Mouse (Mus musculus): ENCODE results near the gene Arsg. TPM values are rescaled to one million over a fixed set of nuclear protein-coding genes. Genes with fewer than 3 reads are reported as not detected.
"Not testable (repeated sequence)": the region's sequence is repeated elsewhere in the genome, so short reads cannot be mapped to it uniquely, and the experiment has no call there.

Gene Arsg
- total RNA-seq, 4 experiments from 2014 or later = 14.1 to 22.3 (median 19.7) TPM

DNA sequence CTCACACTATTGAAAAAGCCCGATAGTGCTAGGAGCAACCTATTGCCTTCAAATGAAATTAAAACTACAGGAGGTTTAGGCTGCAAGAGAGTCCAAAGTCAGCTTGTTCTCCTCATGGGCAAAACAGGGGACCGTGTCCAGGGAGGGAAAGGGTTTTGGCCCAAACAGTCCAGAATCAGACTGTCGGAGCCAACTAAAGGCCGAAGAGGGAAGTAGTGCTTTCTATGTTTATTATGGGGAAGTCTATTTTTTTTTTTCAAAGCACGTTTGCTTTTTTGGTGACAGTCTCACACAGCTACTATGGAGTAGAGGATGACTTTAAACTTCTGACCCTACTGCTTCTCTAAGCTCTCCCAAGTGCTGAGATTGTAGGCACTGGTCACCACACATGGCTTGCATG, 5.0 kb upstream of the Arsg start:
- DNase-seq (ENCODE audit: low spot score in 2 of 2) = no peak

DNA sequence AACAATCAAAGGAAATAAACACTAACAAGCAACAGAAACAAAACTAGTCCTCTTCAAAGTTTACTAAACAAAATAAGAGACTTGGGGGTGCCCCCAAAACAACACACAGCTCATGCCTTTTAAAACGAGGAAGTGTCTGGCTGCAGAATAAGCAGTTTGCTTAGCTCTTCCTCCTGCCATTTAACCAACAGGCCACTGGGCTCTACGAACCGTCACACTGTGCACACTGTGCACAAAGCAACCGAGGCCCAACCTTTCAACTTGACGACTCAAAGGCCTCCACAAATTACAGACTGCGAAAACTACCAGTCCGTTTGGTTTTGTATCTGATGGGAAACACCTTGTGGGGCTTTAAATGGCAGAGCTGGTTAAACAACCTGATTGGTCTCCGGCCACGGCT, 3.0 kb upstream of the Arsg start:
- no peak for DNase-seq (ENCODE audit: low spot score in 2 of 2)

DNA sequence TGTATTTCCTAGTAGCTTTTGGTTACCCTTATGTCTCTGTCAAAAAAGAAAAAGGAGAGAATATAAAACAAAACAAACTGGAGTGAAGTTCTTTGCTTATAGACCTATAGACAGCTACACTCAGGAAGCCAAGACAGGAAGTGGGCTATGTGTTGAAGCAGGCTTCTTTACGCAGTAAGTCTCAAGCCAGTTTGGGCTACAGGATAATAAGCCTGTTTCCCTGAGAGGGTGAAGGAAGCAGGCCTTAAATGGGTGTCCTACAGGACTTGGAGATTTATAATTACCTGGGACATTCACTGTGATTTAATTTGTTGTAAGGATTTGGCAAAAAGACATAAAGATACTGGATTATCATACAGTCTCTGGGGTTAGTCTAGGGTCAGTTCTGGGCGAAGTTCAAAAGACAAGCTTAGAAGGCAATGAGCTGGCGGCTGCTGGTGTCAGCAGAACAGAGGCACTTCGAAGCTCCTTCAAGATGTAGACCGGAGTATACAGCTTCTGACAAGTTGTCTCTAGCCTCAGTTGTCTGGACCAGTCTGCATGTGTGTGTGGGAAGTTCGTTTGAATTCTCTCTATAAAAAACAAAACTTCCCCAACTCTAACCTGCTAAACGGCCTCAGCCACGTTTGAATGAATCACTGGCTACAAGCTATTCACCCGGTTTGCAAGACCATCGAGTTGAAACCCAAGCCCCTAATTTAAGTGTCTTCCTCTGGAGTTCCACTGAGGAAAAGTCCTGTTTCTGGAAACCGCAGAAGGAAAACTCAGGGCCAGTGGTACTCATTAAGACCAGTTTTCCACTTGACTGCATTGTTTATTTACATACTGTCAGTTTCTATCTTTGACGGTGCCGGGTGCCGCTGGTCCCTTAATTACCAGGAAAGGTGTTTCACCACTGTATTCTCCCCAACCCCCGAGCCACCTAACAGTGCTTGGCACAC, 2.0 kb upstream of the Arsg start:
- no peak for DNase-seq (ENCODE audit: low spot score in 2 of 2)

DNA sequence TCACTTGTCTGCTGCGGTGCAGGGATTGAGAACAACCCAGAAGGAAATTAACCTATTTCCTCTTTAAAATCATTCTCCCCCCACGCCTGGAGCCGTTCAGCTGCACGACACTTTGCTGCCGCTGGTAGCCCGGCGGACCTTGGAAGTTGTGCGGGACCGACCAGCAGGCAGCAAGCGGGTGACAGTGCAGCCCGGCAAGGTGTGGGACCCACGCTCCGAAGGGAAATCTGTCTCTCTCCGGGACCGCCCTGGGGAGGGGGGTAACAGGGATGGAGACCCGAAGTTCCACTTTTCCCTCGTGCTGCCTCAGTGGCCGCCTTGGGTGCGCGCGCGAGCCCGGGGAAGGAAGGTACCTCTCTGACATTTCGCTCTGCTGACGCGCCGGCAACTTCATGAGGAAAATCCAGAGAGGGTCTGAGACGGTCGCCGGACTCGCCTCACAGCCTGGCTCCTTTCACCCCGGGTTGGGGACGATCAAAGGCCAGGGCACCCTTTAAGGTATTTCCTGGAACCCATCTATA, 943 bp upstream of the Arsg start:
- no peak for DNase-seq (ENCODE audit: low spot score in 2 of 2)

DNA sequence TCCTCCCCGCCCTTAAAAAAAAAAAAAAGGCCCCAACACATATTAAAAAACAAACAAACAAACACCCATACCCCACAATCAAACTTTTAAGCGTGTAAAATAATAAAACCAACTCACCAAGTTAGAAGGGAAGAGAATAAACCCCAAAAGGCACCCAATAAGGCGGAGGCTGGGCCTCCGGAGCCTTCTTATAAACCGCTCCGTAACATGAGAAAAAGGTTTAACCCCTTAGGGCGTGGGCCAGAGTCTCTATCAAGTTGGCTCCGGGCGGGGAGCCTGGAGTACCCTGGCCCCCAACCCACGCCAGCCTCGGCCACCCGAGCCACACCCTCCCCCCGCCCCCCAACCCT, 378 bp upstream of the Arsg start:
- DNase-seq (ENCODE audit: low spot score in 2 of 2) = no peak

DNA sequence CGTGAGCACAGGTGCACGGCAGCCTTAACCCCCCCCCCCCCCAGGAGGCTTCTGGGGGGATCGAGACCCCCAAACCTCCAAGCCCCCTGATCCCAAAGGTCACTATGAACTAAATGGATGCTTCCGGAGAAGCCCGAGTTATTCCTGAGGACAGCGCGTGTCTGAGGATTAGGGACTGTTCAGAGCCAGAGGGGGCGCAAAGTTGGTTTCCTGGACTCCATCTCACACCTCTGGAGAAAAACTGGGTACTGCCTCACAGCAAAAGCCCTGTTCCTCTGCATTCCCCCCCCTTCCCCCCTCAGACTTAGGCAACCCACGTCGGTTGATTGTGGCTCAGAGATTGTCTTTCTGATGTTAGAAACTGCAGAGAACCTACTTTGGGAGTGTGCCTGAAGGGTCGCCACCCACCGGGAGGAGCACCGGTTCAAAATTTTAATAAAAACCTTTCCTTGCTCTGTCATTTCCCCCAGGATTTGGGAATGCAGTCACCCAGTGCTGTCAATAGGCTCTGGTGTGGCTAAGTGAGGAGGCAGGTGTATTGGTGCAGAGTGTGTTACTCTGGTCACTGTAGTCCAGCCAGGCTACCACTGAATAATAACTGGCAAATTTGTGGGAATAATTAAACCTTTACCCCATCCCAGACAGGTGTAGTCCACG, 1.0 kb downstream of the Arsg start:
- no peak for DNase-seq (ENCODE audit: low spot score in 2 of 2)

DNA sequence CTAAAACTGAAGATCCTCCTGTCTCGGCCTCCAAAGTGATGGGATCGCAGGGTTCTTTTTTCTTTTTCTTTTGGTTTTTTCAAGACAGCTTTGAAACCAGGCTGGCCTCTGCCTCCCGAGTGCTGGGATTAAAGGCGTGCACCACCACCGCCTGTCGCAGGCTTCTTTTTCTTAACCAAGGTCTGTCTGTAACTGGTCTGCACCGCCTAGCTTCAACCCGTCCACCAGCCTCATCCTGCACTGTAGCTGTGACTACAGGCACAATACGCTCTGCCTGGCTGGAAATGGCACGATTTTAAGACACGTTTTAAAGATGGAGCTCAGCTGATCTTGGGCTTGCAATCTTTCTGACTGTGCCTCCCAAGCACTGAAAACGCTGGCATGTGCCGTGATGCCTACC, 1.7 kb downstream of the Arsg start:
- no peak for DNase-seq (ENCODE audit: low spot score in 2 of 2)

DNA sequence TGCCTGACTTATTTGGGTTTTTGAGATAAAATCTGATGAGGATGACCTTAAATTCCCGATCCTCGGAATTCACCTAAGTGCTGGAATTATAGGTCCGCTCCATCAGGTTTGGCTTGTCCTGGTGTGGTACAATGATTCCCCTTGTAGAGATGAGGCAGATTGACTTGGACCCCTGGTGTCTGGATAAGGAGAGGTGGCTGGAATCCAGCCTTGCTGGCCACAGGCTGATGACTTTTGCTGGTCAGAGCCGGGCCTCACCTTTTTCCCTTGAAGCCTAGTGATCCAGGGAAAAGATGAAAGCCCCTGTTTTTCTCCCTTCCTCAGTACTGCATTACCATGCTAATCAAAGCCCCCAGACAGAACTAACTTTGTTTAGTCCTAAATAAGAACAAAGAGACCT, 2.5 kb downstream of the Arsg start:
- no peak for DNase-seq (ENCODE audit: low spot score in 2 of 2)

DNA sequence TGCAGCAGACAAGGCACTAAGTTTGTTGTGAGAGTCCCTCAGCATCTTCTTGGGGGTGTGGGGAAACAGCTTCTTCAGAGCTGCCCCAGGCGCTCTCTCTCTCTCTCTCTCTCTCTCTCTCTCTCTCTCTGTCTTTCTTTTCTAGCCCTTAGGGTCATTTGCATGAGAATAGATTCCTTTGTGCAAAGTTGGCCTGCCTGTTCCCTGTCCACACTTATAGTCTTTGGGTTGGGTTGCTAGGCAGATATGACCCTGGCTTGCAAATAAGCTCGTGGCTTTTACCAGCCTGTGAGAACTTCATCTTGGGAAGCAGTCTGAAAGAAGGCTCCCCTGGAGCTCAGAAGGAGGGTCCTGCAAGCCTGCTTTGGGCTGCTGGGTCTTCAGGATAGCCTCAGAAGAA, 3.1 kb downstream of the Arsg start:
- no peak for DNase-seq (ENCODE audit: low spot score in 2 of 2)

DNA sequence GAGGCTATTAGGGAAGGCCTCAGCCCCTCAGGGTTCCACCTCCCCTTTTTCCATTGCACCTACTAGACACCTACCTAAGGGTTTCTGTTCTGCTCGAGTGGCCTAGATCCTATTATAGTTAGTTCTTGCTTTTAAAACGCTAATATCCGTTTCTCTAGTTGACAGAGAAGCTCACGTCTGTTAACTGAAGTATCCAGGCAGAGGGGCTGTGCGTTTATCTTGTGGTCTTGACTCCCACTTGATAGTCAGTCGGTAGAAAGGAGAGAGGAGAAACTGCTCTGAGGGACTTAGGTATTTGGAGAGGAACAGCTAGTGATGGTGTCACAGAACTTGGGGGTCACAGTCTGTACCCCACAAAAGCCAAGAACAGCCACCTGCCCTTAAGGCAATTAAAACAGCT, 3.5 kb downstream of the Arsg start:
- no peak for DNase-seq (ENCODE audit: low spot score in 2 of 2)

DNA sequence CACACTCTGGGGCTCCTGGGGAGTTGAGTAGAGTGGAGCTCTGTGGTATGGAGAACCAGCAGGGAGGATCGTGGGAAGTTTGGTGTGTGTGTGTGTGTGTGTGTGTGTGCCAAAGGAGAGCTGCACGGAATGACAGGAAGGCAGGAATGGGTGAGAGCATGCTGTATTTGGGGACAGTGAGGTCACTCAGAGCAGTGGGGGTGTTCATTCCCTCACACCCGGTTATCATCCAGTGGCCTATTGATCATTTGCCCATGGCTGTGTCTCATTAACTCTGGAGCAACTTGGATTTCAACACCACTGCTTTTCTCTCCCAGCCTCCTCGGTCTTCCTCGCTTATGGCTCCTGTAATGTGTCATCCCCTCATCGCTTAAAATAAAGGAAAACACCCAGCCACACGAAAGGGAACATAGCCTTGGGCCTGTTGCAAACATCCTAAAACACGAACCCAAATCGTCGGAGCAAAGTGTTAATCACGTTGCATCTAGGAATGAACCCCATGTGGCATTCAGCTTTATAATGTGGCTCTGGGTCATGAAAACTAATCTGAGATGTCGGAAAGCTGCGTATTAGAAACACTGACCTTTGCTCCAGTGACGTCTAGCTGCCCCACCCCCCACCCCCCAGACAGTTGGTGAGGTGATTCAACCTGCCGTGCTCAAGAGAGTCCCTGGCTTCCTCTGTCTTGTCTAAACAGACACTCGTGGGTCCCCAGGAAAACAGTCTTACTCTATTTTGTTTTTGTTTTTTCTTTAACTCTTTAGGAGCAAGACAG, 4.6 kb downstream of the Arsg start:
- no peak for DNase-seq (ENCODE audit: low spot score in 2 of 2)

DNA sequence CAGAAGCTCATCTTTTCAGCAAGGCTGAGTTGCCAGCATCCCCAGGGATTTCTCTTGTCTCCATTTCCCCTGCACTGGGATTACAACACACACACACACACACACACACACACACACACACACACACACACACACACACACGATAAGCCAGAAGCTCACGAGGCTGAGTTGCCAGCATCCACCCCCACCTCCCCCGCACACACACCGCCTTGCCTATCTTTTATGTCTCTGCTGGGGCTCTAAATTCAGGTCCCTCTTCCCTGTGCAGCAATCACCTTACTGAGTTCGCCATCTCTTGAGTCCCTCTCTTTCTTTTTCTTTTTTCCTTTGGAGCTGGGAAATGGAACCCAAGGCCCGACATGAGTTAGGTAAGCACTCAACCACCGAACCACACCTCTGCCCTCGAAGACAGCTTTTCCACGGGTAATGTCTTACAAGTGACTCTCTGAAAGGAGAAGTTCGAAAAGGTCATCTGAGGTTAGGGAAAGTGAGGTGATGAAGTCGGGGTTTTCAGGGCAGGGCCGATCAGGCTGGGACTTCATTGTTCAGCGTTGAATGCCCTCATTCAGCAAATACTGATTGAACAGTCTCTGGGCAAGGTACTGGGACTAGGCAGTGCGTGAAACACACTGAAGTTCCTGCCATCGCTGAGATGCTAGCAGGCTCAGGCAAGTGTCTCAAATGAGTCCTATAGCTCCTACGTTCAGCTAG, 6.6 kb downstream of the Arsg start:
- DNase-seq (ENCODE audit: low spot score in 2 of 2) = no peak

DNA sequence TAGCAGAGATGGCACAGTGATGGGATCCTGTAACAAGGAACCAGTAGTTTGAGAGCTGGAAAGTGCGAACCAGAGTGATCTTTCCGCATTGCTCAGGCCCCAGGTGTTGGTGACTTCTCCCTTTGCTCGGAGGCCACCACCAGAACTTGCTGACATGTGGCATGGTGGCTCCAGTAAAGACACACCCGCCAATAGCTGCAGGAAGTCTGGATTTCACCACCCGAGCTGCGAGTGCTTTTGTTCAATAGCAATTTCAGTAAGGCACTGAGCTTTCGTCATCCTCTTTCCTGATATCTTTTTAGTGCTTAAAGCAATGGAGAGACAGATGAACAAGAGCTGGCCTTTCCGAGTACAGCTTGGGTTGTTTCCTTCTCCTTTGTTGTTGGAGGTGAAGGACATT, 7.3 kb downstream of the Arsg start:
- DNase-seq (ENCODE audit: low spot score in 2 of 2) = no peak

DNA sequence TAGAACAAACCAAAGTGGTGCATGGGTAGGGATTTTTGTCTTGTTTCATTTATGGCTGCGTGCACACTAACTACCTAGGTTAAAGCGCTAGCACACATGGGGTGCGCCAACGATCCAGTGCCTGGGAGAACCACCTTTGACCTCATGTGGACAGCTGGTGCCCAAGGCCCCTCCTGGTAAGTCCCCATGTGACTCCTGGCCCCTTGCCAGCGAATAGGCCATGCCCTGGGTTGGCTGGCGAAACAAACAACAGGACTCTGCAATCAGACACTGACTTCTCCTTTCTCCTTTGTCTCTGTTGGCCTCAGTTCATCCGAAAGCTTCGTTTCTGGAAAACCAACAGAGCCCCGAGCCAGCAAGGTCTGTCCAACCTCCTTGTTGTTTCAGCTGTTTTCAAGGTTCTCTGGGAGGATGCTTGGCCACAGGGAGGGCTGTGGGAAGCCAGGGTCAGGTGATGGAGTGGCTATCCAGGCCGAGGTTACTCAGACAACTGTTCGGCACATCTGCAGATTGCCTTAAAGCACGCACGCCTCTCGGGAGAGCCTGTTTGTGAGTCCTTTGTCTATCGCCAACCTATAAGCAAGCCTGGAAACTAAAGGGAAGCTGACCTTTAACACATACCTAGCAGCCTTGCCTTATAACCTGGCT, 12.3 kb downstream of the Arsg start:
- peak; percentile 63 to 80 for DNase-seq (ENCODE audit: low spot score in 2 of 2)

DNA sequence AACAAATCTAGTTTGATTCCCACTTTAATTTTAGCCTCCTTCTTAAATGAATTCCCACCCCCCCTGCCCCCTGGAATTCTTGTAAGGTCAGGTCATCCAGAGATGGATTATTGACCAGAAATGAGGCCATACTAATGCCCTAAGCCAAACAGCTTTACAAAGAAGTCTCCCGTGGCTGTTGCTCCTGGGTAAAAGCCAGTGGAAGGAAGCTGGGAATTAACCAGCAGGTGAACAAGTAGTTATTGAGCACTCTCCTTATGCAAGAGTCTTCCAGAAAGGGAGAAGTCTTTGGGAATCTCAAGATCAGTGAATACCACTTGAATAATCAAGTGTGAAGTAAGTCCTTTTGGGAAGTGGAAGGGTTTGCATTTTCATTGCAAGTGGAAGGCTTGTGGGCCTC, 13.9 kb downstream of the Arsg start:
- DNase-seq (ENCODE audit: low spot score in 2 of 2) = no peak

DNA sequence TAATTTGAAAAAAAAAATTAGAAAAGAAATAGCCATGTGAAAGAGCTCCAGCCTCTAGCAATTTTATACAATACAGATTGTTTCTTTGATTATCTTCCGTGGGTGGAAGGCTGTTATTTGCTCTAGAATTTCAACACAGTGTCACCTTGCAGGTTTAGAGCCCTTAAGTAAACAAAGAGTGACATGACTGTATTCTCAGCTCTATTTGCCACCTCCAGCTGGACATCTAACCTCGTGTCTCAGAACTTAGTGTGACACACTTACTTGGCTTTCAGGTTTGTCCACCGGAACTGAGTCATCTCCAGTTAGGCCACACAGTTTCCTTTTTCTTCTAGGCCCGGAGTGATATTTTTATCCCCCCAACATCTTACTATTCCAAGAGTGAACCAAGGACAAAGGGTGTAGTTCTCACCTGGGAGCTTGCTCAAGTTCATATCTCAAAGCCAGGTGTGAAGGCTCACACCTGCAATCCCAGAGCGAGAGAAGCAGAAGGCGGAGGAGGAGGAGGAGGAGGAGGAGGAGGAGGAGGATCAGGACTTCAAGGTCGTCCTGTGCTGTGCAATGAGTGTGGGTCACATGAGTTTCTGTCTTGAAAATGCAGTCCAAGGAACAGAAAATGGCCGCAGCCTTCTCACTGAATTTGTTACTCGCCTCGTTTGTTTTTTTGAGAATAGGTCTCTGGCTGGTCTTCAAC, 15.0 kb downstream of the Arsg start:
- no peak for DNase-seq (ENCODE audit: low spot score in 2 of 2)

DNA sequence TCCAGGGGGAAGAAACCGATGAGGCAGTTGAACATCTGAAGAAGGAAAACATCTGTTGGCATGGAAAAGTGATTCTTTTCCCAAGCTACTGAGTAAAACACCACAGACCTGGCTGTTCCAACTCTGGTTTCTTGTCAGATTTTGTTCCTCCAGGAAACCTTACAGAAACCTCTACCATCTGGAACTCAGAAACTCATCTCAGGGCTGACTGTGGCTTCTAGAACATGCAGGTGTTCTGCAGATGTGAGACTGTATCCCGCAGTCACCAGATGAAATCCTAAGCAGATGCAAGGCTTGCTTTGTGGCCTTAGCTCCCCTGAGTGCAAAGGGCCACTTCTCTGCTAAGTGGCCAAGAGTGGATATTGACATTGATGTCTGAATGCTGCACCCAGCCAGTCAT, 16.6 kb downstream of the Arsg start:
- no peak for DNase-seq (ENCODE audit: low spot score in 2 of 2)

DNA sequence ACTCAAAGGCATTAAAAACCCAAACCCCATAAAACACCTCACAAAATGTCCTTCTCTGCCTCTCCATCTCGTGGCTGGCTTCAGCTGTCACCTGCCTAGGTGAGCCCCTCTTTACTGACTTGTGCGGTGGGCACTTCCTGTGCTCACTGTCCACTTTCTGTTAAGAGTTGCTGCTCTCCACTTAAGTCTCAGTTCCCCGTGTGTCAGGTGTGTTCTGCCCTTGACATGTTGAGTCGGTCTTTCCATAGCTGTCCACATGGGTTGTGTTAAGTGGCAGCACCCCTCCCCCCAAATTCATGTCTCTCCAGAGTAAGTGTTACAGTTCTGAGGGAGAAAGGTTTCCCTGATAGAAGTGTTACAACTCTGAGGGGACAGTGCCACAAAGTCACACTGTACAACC, 18.7 kb downstream of the Arsg start:
- DNase-seq (ENCODE audit: low spot score in 2 of 2) = no peak

DNA sequence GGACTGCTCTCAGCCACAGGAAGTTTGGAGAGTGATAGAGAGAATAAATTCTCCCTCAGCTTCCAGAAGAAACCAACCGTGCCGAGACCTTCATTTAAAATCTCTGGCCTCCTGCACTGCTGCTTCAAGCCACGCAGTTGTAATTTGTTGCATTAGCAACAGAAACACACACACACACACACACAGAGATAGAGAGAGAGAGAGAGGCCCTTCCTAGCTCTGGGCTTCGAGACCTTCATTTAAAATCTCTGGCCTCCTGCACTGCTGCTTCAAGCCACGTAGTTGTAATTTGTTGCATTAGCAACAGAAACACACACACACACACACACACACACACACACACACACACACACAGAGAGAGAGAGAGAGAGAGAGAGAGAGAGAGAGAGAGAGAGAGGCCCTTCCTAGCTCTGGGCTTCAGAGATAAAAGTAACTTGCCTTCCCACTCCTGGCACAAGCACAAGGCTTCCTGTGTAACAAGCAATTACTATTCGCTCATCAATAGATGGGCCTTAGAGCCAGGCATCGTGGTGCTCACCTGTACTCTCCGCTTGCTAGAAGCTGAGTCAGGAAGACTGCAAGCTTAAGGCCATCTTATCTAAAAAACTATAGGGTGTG, 19.8 kb downstream of the Arsg start:
- not testable (repeated sequence) for DNase-seq (ENCODE audit: low spot score in 2 of 2)

Measured in layer of hippocampus, adult 8-10 months (tissue).